Mouse (Mus musculus) limb, embryonic 13.5 days (tissue): ENCODE data around the gene Anapc7. TPM values are rescaled to one million over a fixed set of nuclear protein-coding genes. Genes with fewer than 3 reads are reported as not detected.
"Not testable (repeated sequence)": the region's sequence is repeated elsewhere in the genome, so short reads cannot be mapped to it uniquely, and the experiment has no call there.

Experiments used
- ATAC-seq: fragments of 200-750 bp; cut with Nextera tagmentation; 2 replicates; pipeline ENCODE4 v1.8.0; 2017; ENCODE audit warnings: low read depth, moderate number of reproducible peaks, moderate TSS enrichment; ENCODE audit not compliant: low FRiP score
- H3K27ac ChIP-seq: fragments of 300-500 bp; sonication (generic); 2 replicates; pipeline ENCODE4 v1.5.1; 2015; ENCODE audit warnings: inconsistent platforms, mild to moderate bottlenecking, moderate library complexity
- H3K27me3 ChIP-seq: fragments of 300-500 bp; sonication (generic); 2 replicates; pipeline ENCODE4 v1.6.1; 2015; ENCODE audit warnings: mild to moderate bottlenecking, inconsistent platforms
- H3K36me3 ChIP-seq: fragments of 300-500 bp; sonication (generic); 2 replicates; pipeline ENCODE4 v1.6.1; 2015; ENCODE audit warnings: inconsistent platforms, mild to moderate bottlenecking, moderate library complexity
- H3K4me1 ChIP-seq: fragments of 300-500 bp; sonication (generic); 2 replicates; pipeline ENCODE4 v1.6.1; 2015; ENCODE audit warnings: inconsistent platforms
- H3K4me2 ChIP-seq: fragments of 300-500 bp; sonication (generic); replicated peaks from 2 replicates; pipeline ENCODE4 v1.6.1; 2015; ENCODE audit warnings: inconsistent platforms, mild to moderate bottlenecking, moderate library complexity
- H3K4me3 ChIP-seq: fragments of 300-500 bp; sonication (generic); 2 replicates; pipeline ENCODE4 v1.5.1; 2015; ENCODE audit warnings: moderate library complexity, mild to moderate bottlenecking, inconsistent platforms
- H3K9ac ChIP-seq: fragments of 300-500 bp; sonication (generic); 2 replicates; pipeline ENCODE4 v1.6.1; 2015; ENCODE audit warnings: mild to moderate bottlenecking, inconsistent platforms
- H3K9me3 ChIP-seq: fragments of 300-500 bp; sonication (generic); 2 replicates; pipeline ENCODE4 v1.6.1; 2016; ENCODE audit warnings: inconsistent platforms
- WGBS: fragments of 180-500 bp; shearing (Covaris S2); methylation state at CpG from one replicate; pipeline ENCODE4 v1.1.7; 2015; 5-methylcytosine and 5-hydroxymethylcytosine counted together
- polyA plus RNA-seq: library from polyadenylated mRNA; unstranded; fragments of >200 nt; fragmentation: Nextera tagmentation; extraction: Ambion mirVana; gene quantifications from 2 replicates; pipeline ENCODE4 v1.2.1, GENCODE M21; 2015

The Anapc7 gene
- polyA plus RNA-seq, 1 experiment from 2014 or later = 56.2 TPM

DNA sequence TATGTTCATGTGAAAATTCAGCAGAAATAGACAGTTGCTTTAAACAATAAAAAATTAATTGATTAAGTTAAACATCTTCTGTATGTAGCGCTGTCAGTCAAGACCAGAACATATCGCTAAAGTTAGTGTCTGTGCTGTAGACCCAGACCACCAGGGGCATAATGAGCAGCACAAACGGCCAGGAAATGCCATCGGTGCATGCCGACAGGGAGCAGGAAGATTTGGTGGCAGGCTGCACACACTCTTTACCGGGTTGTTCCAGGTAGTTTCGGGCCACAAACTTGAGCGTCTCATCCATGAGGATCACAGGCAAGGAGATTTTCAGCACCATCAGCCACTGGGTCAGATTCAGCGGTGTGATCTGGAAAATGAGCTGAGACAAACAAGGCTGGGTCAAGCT lies 35.6 kb downstream of the Anapc7 start:
- H3K36me3 ChIP-seq = peaks cover 99% of the 10 kb centered on the region
- H3K4me2 ChIP-seq, H3K27ac ChIP-seq, H3K27me3 ChIP-seq, ATAC-seq, H3K4me3 ChIP-seq, H3K9ac ChIP-seq, H3K9me3 ChIP-seq, H3K4me1 ChIP-seq: not testable (repeated sequence)
- 79% methylated on average over 9 of the region's 9 CpGs for WGBS

DNA sequence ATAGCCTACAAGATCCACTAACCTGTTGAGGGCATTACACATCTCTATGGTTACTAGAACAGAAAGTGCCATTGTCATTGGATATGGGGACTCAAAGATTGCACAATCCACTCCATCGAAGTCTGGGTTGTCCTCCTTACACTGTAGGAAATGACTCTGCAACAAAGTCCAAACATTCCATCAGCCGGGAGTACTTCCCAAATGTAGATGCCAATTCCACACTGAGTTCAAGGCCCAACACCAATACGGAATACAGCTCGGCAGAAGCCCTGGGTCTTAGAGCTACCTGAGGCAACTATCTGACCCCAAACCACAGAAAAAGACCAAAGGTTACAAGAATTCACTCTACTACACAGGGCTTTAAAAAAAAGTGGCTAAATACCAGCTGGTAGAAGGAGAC lies 36.6 kb downstream of the Anapc7 start:
- no peaks in the 10 kb centered on the region for H3K4me1 ChIP-seq
- H3K4me2 ChIP-seq = no peak overlapping the region
- H3K36me3 ChIP-seq = peaks cover 99% of the 10 kb centered on the region
- H3K27me3 ChIP-seq = no peaks in the 10 kb centered on the region
- H3K4me3 ChIP-seq = no peak overlapping the region
- no peaks in the 10 kb centered on the region for H3K9me3 ChIP-seq
- WGBS = 92% methylated on average over 4 of the region's 4 CpGs
- no peak overlapping the region for H3K9ac ChIP-seq
- ATAC-seq = no peak
- H3K27ac ChIP-seq = no peak overlapping the region

DNA sequence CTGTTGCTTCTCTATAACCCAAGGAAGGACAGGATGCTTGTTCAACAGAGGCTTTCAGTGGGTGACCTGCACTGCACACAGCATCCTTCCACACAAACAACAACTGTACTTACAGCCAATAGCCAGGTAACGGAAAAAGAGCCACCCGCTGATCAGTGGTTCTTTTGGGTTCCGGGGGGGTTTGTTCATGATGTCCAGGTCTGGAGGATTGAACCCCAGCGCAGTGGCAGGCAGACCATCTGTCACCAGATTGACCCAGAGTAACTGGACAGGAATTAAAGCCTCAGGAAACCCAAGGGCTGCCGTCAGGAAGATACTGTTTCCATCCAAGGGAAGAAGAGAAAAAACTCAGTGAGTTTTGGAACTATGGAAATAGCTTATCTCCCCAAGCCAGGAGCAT lies 37.8 kb downstream of the Anapc7 start:
- ATAC-seq = no peak

DNA sequence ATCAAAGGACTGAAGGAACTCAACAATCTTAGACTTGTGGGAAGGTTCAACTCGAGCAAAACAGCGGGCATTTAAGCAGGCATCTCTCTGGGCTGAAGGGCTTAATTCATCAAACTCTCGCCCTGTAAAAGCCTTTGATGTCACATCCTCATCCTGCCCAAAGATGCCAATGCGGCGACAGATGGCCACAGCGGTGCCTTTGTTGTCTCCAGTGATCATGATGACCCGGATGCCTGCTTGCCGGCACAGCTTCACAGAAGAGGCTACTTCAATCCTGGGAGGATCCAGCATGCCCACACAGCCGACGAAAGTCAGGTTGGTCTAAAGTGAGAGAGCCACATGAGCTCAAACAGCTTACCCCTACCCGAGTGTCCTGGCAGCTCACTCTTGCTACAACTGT lies 39.2 kb downstream of the Anapc7 start:
- H3K27ac ChIP-seq = no peak overlapping the region
- ATAC-seq = no peak
- H3K9ac ChIP-seq = no peak overlapping the region
- H3K27me3 ChIP-seq = no peaks in the 10 kb centered on the region
- H3K4me1 ChIP-seq = no peaks in the 10 kb centered on the region
- H3K9me3 ChIP-seq = no peaks in the 10 kb centered on the region
- 77% methylated on average over 11 of the region's 11 CpGs for WGBS
- no peak overlapping the region for H3K4me3 ChIP-seq
- H3K36me3 ChIP-seq = peaks cover 98% of the 10 kb centered on the region
- H3K4me2 ChIP-seq = no peak overlapping the region

More for the DNA sequence above, 37.8 kb downstream of the Anapc7 start:
- H3K27ac ChIP-seq = no peak overlapping the region
- no peaks in the 10 kb centered on the region for H3K4me1 ChIP-seq
- H3K9ac ChIP-seq = no peak overlapping the region
- WGBS = 96% methylated on average over 5 of the region's 5 CpGs
- peaks cover 99% of the 10 kb centered on the region for H3K36me3 ChIP-seq
- H3K4me2 ChIP-seq = no peak overlapping the region
- H3K4me3 ChIP-seq = no peak overlapping the region
- H3K27me3 ChIP-seq = no peaks in the 10 kb centered on the region
- no peaks in the 10 kb centered on the region for H3K9me3 ChIP-seq

DNA sequence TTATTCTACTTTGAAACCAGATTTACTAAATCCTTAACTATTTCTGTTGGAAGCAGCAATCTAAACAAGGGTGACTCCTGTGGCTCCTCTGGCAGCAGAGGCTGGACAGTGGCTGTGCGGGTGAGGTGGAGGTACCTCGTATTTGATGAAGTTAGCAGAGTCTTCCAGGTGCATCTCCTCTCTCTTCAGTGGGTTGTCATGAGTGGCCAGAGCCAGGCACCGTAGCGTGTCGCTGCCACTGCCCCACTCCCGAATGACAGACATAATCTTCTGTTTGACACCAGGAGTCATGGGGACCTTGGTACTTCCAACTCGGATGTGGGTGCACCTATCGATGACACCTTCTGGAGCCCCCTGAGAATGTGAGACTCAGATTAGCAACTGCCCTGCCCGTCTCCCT lies 39.9 kb downstream of the Anapc7 start:
- H3K4me1 ChIP-seq = no peaks in the 10 kb centered on the region
- no peak overlapping the region for H3K9ac ChIP-seq
- no peaks in the 10 kb centered on the region for H3K9me3 ChIP-seq
- H3K36me3 ChIP-seq = peaks cover 98% of the 10 kb centered on the region
- no peak overlapping the region for H3K27ac ChIP-seq
- H3K4me2 ChIP-seq = no peak overlapping the region
- 95% methylated on average over 9 of the region's 9 CpGs for WGBS
- no peak for ATAC-seq
- no peaks in the 10 kb centered on the region for H3K27me3 ChIP-seq
- H3K4me3 ChIP-seq = no peak overlapping the region

DNA sequence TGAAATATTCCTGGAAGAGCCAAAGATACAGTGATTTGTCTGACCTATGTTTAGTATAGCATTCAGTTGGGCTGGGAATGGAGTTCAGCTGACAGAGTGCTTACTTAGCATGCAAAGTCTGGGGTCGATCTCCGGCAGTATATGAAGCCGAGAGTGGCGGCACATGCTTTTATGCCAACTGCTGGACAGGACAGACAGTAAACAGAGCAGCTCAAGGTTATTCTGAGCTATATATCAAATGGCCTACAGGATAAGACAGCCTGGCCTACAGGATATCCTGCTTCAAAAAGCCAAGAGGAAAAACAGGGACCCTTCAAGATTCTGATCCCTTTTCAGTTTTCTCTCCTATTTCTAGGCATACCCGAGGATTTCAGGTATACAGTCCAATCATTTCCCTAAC lies 50.2 kb downstream of the Anapc7 start:
- Histone ChIP-seq H3K4me3 (no peak overlapping the region), H3K27me3 (no peaks in the 10 kb centered on the region), H3K27ac (no peak overlapping the region), H3K36me3 (peaks cover 86% of the 10 kb centered on the region), H3K4me2 (no peak overlapping the region), H3K9me3 (no peaks in the 10 kb centered on the region), H3K9ac (no peak overlapping the region), H3K4me1 (no peaks in the 10 kb centered on the region)
- no peak for ATAC-seq
- WGBS = 80% methylated on average over 5 of the region's 5 CpGs

DNA sequence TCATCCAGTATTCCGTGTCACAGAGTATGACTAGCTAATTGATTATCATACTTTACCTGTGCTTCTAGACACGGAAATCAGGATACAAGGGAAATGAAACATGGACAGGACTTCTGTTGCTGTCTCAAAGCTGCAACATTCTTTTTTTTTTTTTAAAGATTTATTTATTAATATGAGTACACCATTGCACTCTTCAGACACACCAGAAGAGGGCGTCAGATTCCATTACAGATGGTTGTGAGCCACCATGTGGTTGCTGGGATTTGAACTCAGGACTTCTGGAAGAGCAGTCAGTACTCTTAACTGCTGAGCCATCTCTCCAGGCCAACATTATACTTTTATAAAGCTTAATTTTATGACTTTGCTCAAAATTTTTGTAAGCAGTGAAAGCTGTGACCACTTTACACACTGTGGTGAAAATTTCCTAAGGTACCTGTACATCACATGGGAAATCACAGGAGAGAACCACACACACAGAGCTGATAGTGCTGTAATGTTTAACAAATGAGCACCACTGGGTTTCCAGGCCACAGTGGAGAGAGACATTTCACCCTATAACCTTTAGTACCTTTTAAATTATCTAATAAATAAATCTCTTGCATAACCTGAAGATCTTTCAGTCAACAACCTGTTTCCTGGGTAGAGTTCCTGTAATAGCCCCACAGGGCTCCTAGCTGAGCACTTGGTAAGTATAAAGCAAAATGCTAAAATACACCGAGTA lies 53.3 kb downstream of the Anapc7 start:
- no peak overlapping the region for H3K9ac ChIP-seq
- H3K36me3 ChIP-seq = peaks cover 79% of the 10 kb centered on the region

DNA sequence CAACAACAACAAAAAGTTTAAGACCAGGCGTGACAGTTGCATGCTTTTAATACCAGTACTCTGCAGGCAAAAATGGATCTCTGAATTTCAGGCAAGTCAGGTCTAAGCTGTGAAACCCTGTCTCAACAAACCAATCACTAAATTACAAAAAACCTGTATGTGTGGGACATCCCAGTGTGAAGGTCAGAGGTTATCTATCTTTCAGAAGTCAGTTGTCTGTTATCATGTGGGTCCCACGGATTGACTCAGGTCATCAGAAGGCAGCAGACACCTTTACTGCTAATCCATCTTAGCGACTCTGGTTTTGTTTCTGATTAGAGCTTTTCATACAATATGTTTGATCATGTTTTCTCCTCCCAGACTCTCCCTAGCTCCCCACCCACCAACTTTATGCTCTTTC lies 54.6 kb downstream of the Anapc7 start:
- H3K4me1 ChIP-seq = 0 out of 2 replicates have a peak, but pooled peaks cover 4% of the 10 kb centered on the region
- H3K27me3 ChIP-seq = no peaks in the 10 kb centered on the region
- no peak overlapping the region for H3K4me3 ChIP-seq
- no peak overlapping the region for H3K27ac ChIP-seq
- no peak for ATAC-seq
- no peaks in the 10 kb centered on the region for H3K9me3 ChIP-seq
- H3K36me3 ChIP-seq = peaks cover 76% of the 10 kb centered on the region
- H3K9ac ChIP-seq = no peak overlapping the region
- 63% methylated on average over 3 of the region's 3 CpGs for WGBS
- no peak overlapping the region for H3K4me2 ChIP-seq

More for the DNA sequence above, 53.3 kb downstream of the Anapc7 start:
- Histone ChIP-seq H3K4me3 (no peak overlapping the region), H3K27me3 (no peaks in the 10 kb centered on the region), H3K9me3 (no peaks in the 10 kb centered on the region), H3K27ac (no peak overlapping the region), H3K4me1 (no peaks in the 10 kb centered on the region), H3K4me2 (no peak overlapping the region)
- ATAC-seq = no peak
- 78% methylated on average over 4 of the region's 4 CpGs for WGBS

DNA sequence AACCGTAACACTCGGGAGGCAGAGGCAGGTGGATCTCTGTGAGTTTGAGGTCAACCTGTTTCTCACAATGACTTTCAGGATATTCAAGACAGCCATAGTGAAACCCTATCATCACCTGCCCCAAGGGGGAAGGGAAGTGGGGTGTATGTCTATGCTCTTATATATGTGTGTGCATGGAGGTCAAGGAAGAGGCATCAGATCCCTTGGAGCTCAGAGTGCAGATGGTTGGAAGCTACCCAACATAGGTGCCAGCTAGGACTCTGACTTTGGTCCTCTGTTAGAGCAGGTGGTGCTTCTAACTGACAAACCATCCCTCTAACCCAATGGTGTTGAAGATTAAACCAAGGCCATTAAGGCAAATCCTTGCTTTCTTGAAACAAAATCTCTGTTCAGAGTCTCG lies 56.0 kb downstream of the Anapc7 start:
- no peak overlapping the region for H3K4me2 ChIP-seq
- peaks cover 76% of the 10 kb centered on the region for H3K36me3 ChIP-seq
- H3K27ac ChIP-seq = no peak overlapping the region
- H3K9ac ChIP-seq = no peak overlapping the region
- 0 out of 2 replicates have a peak, but pooled peaks cover 4% of the 10 kb centered on the region for H3K4me1 ChIP-seq
- no peak for ATAC-seq
- WGBS = 91% methylated on average over 3 of the region's 3 CpGs
- no peaks in the 10 kb centered on the region for H3K27me3 ChIP-seq
- no peak overlapping the region for H3K4me3 ChIP-seq
- H3K9me3 ChIP-seq = no peaks in the 10 kb centered on the region

DNA sequence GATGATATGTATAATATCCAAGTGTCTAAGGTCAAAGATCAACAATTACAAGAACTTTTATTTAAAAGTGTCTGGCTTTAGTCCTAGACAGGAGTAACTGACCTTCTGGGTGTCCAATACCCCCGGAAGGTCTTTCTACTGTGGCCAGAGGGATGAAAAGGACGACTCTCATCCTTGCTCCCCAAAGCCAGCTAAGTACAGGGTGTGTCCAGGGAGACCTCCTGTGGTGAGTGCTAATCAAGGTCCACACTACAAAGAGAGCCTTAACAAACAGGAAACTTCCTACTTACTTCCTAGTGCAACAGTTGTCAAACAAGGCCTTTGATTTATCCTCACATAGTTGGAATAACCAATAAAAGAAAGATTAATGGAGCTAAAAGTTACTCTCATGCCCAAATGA lies 57.6 kb downstream of the Anapc7 start:
- H3K27ac ChIP-seq = no peak overlapping the region
- H3K4me3 ChIP-seq = no peak overlapping the region
- 49% methylated on average over 2 of the region's 2 CpGs for WGBS
- H3K9ac ChIP-seq = no peak overlapping the region
- no peak overlapping the region for H3K4me2 ChIP-seq
- no peaks in the 10 kb centered on the region for H3K27me3 ChIP-seq
- no peaks in the 10 kb centered on the region for H3K9me3 ChIP-seq
- peaks cover 77% of the 10 kb centered on the region for H3K36me3 ChIP-seq
- no peak for ATAC-seq
- 0 out of 2 replicates have a peak, but pooled peaks cover 4% of the 10 kb centered on the region for H3K4me1 ChIP-seq

DNA sequence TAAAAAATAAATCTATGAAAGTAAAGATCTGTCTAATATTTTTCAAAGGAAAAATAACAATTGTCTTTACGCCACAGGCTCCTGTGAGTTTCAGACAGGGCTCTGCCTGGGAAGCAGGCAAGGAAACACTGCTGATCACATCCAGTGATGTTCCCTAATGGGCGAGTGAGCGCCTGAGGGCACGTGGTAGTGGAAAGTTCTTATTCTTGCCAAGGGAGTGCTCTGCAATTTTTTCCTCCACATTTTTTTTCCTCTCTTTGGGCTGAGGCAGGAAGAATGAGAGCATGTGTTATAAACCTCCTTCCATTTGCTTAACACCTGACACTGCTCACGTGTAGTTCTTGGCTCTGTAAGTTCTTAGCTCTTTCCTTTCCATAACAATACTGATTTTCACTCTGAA lies 60.4 kb downstream of the Anapc7 start:
- H3K4me3 ChIP-seq = no peak overlapping the region
- no peak overlapping the region for H3K9ac ChIP-seq
- no peak overlapping the region for H3K27ac ChIP-seq
- ATAC-seq = no peak
- 70% methylated on average over 5 of the region's 5 CpGs for WGBS
- H3K36me3 ChIP-seq = peaks cover 87% of the 10 kb centered on the region
- H3K27me3 ChIP-seq = no peaks in the 10 kb centered on the region
- H3K9me3 ChIP-seq = no peaks in the 10 kb centered on the region
- H3K4me2 ChIP-seq = no peak overlapping the region
- H3K4me1 ChIP-seq = 0 out of 2 replicates have a peak, but pooled peaks cover 4% of the 10 kb centered on the region

DNA sequence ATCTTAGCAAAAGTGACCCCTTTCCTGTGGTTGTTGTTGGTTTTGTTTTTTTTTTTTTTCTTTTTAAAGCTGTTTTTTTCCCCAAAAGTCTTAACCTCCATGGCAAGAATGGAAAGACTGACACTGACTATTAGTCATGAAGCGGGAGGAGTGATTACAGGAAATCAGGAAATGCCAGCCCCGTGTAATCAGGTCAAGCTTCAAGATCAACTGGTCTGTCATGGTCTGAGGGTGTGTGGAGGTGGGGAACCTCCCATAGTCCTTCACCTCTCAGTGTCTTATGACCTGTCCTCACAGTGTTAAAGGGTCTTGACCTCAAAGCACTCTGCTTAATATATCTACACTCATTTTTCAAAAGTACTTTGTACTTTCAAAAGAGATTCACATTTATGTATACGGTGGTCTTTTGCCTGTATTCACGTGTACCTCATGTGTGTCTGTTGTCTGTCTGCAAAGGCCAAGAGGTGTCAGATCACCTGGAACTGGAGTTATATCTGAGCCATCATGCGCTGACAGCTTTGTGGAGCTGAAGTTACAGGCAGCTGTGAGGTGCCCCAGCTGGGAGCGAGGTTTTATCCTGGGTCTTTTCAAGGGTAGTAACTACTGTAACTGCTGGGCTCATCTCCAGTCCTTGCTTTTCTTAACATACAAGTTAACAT lies 61.4 kb downstream of the Anapc7 start:
- no peak overlapping the region for H3K27ac ChIP-seq
- H3K4me3 ChIP-seq = no peak overlapping the region
- H3K36me3 ChIP-seq = peaks cover 84% of the 10 kb centered on the region
- no peaks in the 10 kb centered on the region for H3K9me3 ChIP-seq
- ATAC-seq = no peak
- no peak overlapping the region for H3K4me2 ChIP-seq
- H3K9ac ChIP-seq = no peak overlapping the region
- WGBS = 83% methylated on average over 6 of the region's 6 CpGs
- H3K4me1 ChIP-seq = 0 out of 2 replicates have a peak, but pooled peaks cover 4% of the 10 kb centered on the region
- H3K27me3 ChIP-seq = no peaks in the 10 kb centered on the region
